Mouse (Mus musculus) MEL (cell line): ENCODE results near the gene Gtsf2.

Experiments used
- CTCF ChIP-seq, 3 experiments: IDR thresholded peaks in 2 of 3; conservative IDR thresholded peaks in 1 of 3; 2 replicates each; pipeline ENCODE4 v1.5.1; 2011 to 2012; ENCODE audit warnings: low read length in 3 of 3, low read depth in 2 of 3, mild to moderate bottlenecking in 2 of 3, improper control_type of control experiment in 1 of 3, inconsistent platforms in 1 of 3, mixed read lengths in 1 of 3, moderate library complexity in 1 of 3; ENCODE audit not compliant: control insufficient read depth in 1 of 3, insufficient read depth in 1 of 3, poor library complexity in 1 of 3, severe bottlenecking in 1 of 3
- EP300 ChIP-seq, 2 experiments: IDR thresholded peaks; 2 replicates each; pipeline ENCODE4 v1.6.1; 2011; ENCODE audit warnings: improper control_type of control experiment in 2 of 2, low read length in 2 of 2, low read depth in 1 of 2, mild to moderate bottlenecking in 1 of 2
- HCFC1 ChIP-seq: IDR thresholded peaks from 2 replicates; pipeline ENCODE4 v1.6.1; 2012; ENCODE audit warnings: low read depth, mild to moderate bottlenecking, inconsistent platforms, low read length, improper control_type of control experiment, moderate library complexity
- USF1 ChIP-seq: IDR thresholded peaks from 2 replicates; pipeline ENCODE4 v1.6.1; 2014; ENCODE audit warnings: low read depth, mild to moderate bottlenecking, inconsistent platforms, low read length, improper control_type of control experiment, moderate library complexity

- TF ChIP-seq USF1: no peak
- no peak for TF ChIP-seq HCFC1
- TF ChIP-seq CTCF (IDR thresholded peaks at IDR 0.05 in 2 of 3, conservative IDR thresholded peaks at IDR 0.05 in 1 of 3; ENCODE audit: control insufficient read depth in 1 of 3, insufficient read depth in 1 of 3, low read depth in 2 of 3, low read length in 3 of 3, poor library complexity in 1 of 3, severe bottlenecking in 1 of 3): no peak
- no peak for TF ChIP-seq EP300 (IDR thresholded peaks at IDR 0.05; ENCODE audit: low read depth in 1 of 2, low read length in 2 of 2)
Observed at GRCm38 (mm10) chr15:103473769-103474168, 25.5 kb upstream of the Gtsf2 start.
